Mouse (Mus musculus): Measurements from ENCODE around the gene Dab1. TPM values are rescaled to one million over a fixed set of nuclear protein-coding genes. Genes with fewer than 3 reads are reported as not detected.

Gene Dab1
- polyA plus RNA-seq, 1 experiment from 2014 or later, result 77.5 TPM

- Histone ChIP-seq H3K4me3 (ENCODE audit: low read length) (no peak overlapping the region), H3K36me3 (ENCODE audit: control insufficient read depth, insufficient read depth, low read length) (no peaks in the 10 kb centered on the region), H3K4me2 (ENCODE audit: low read length) (no peak overlapping the region), H3K27me3 (replicated peaks; ENCODE audit: control insufficient read depth, insufficient read depth, low read length) (no peaks in the 10 kb centered on the region), H3K9ac (ENCODE audit: low read depth, low read length) (no peak overlapping the region), H3K9me3 (ENCODE audit: control insufficient read depth, low read length) (no peaks in the 10 kb centered on the region), H3K4me1 (ENCODE audit: control insufficient read depth, insufficient read depth, low read depth, low read length) (no peaks in the 10 kb centered on the region; the same call in 1 of the 2 replicates), H3K27ac (ENCODE audit: low read depth, low read length) (no peak overlapping the region)
- WGBS, result 92% methylated on average over 2 of the region's 2 CpGs
- ATAC-seq, result no peak
Measured at GRCm38 (mm10) chr4:104418354-104418753, 799.2 kb downstream of the Dab1 start.

DNA sequence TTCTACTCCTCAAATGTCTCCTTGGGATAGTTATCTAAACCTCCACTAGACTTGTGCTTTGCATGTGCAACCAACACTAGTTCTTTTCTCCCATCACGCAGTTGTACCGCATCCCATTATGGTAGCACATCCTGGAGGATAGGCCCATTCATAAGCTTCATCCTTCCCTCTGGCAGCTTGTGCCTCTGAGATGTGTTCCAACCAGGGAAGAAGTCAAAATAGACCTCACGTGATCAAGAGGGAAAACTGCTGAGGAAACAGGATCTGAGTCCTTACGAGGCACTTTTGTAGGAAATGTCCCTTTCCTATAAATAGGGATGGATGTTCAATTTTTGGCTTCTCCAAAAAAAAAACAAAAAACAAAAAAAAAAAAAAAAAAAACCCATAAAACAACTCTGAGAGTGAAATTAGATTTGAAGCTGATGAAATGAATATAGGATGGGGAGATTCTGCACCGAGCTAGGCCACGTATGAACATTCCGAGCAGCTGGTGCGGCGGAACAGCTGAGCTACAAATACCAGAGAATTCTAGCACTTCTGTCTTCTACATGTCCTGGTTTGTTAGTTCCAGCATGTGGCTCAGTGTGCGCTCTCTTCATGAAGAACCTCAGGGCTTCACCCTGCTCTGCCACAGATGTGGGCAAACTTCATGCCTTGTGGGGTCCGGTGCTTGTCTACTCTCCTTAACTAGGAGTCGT, 802.0 kb downstream of the Dab1 start:
- Histone ChIP-seq H3K27ac (ENCODE audit: low read depth, low read length) (no peak overlapping the region), H3K4me2 (ENCODE audit: low read length) (no peak overlapping the region), H3K4me3 (ENCODE audit: low read length) (no peak overlapping the region), H3K9ac (ENCODE audit: low read depth, low read length) (no peak overlapping the region), H3K36me3 (ENCODE audit: control insufficient read depth, insufficient read depth, low read length) (no peaks in the 10 kb centered on the region), H3K27me3 (replicated peaks; ENCODE audit: control insufficient read depth, insufficient read depth, low read length) (no peaks in the 10 kb centered on the region), H3K9me3 (ENCODE audit: control insufficient read depth, low read length) (no peaks in the 10 kb centered on the region), H3K4me1 (ENCODE audit: control insufficient read depth, insufficient read depth, low read depth, low read length) (no peaks in the 10 kb centered on the region)
- ATAC-seq, result no peak
- 94% methylated on average over 12 of the region's 12 CpGs for WGBS

- Histone ChIP-seq H3K4me1 (ENCODE audit: control insufficient read depth, insufficient read depth, low read depth, low read length) (peaks cover 7% of the 10 kb centered on the region), H3K27me3 (replicated peaks; ENCODE audit: control insufficient read depth, insufficient read depth, low read length) (no peaks in the 10 kb centered on the region), H3K4me2 (ENCODE audit: low read length) (no peak overlapping the region), H3K4me3 (ENCODE audit: low read length) (no peak overlapping the region), H3K36me3 (ENCODE audit: control insufficient read depth, insufficient read depth, low read length) (no peaks in the 10 kb centered on the region), H3K27ac (ENCODE audit: low read depth, low read length) (no peak overlapping the region), H3K9me3 (ENCODE audit: control insufficient read depth, low read length) (no peaks in the 10 kb centered on the region), H3K9ac (ENCODE audit: low read depth, low read length) (no peak overlapping the region)
- WGBS, result 93% methylated on average over 7 of the region's 7 CpGs
- ATAC-seq, result no peak
Measured at GRCm38 (mm10) chr4:104429127-104429526, 810.0 kb downstream of the Dab1 start.

GRCm38 (mm10) chr4:104431231-104431855, 812.2 kb downstream of the Dab1 start:
- Histone ChIP-seq H3K9ac (ENCODE audit: low read depth, low read length) (no peak overlapping the region), H3K4me3 (ENCODE audit: low read length) (no peak overlapping the region), H3K4me1 (ENCODE audit: control insufficient read depth, insufficient read depth, low read depth, low read length) (peaks cover 9% of the 10 kb centered on the region), H3K27ac (ENCODE audit: low read depth, low read length) (no peak overlapping the region), H3K36me3 (ENCODE audit: control insufficient read depth, insufficient read depth, low read length) (no peaks in the 10 kb centered on the region), H3K9me3 (ENCODE audit: control insufficient read depth, low read length) (no peaks in the 10 kb centered on the region), H3K27me3 (replicated peaks; ENCODE audit: control insufficient read depth, insufficient read depth, low read length) (no peaks in the 10 kb centered on the region), H3K4me2 (ENCODE audit: low read length) (no peak overlapping the region)
- 46% methylated on average over 7 of the region's 7 CpGs for WGBS
- no peak for ATAC-seq

- 78% methylated on average over 11 of the region's 11 CpGs for WGBS
- Histone ChIP-seq H3K4me2 (ENCODE audit: low read length) (no peak overlapping the region), H3K4me1 (ENCODE audit: control insufficient read depth, insufficient read depth, low read depth, low read length) (peaks cover 9% of the 10 kb centered on the region), H3K4me3 (ENCODE audit: low read length) (no peak overlapping the region), H3K27me3 (replicated peaks; ENCODE audit: control insufficient read depth, insufficient read depth, low read length) (no peaks in the 10 kb centered on the region), H3K27ac (ENCODE audit: low read depth, low read length) (0 out of 2 replicates have a peak overlapping the region, but pooled peaks have one; percentile 24), H3K9me3 (ENCODE audit: control insufficient read depth, low read length) (no peaks in the 10 kb centered on the region), H3K9ac (ENCODE audit: low read depth, low read length) (no peak overlapping the region), H3K36me3 (ENCODE audit: control insufficient read depth, insufficient read depth, low read length) (no peaks in the 10 kb centered on the region)
- ATAC-seq, result no peak
Measured at GRCm38 (mm10) chr4:104432150-104432549, 813.0 kb downstream of the Dab1 start.

GRCm38 (mm10) chr4:104435736-104436135, 816.6 kb downstream of the Dab1 start:
- Histone ChIP-seq H3K4me1 (ENCODE audit: control insufficient read depth, insufficient read depth, low read depth, low read length) (peaks cover 12% of the 10 kb centered on the region), H3K9me3 (ENCODE audit: control insufficient read depth, low read length) (no peaks in the 10 kb centered on the region), H3K9ac (ENCODE audit: low read depth, low read length) (no peak overlapping the region), H3K4me2 (ENCODE audit: low read length) (no peak overlapping the region), H3K4me3 (ENCODE audit: low read length) (no peak overlapping the region), H3K27ac (ENCODE audit: low read depth, low read length) (no peak overlapping the region), H3K27me3 (replicated peaks; ENCODE audit: control insufficient read depth, insufficient read depth, low read length) (no peaks in the 10 kb centered on the region), H3K36me3 (ENCODE audit: control insufficient read depth, insufficient read depth, low read length) (no peaks in the 10 kb centered on the region)
- no peak for ATAC-seq
- 83% methylated on average over 5 of the region's 5 CpGs for WGBS

- Histone ChIP-seq H3K36me3 (ENCODE audit: control insufficient read depth, insufficient read depth, low read length) (no peaks in the 10 kb centered on the region), H3K4me3 (ENCODE audit: low read length) (no peak overlapping the region), H3K4me2 (ENCODE audit: low read length) (no peak overlapping the region), H3K9ac (ENCODE audit: low read depth, low read length) (no peak overlapping the region), H3K4me1 (ENCODE audit: control insufficient read depth, insufficient read depth, low read depth, low read length) (peaks cover 12% of the 10 kb centered on the region; the same call in 1 of the 2 replicates), H3K27me3 (replicated peaks; ENCODE audit: control insufficient read depth, insufficient read depth, low read length) (no peaks in the 10 kb centered on the region), H3K9me3 (ENCODE audit: control insufficient read depth, low read length) (no peaks in the 10 kb centered on the region), H3K27ac (ENCODE audit: low read depth, low read length) (no peak overlapping the region)
- no peak for ATAC-seq
- 89% methylated on average over 4 of the region's 4 CpGs for WGBS
Measured at GRCm38 (mm10) chr4:104436411-104436810, 817.3 kb downstream of the Dab1 start.

DNA sequence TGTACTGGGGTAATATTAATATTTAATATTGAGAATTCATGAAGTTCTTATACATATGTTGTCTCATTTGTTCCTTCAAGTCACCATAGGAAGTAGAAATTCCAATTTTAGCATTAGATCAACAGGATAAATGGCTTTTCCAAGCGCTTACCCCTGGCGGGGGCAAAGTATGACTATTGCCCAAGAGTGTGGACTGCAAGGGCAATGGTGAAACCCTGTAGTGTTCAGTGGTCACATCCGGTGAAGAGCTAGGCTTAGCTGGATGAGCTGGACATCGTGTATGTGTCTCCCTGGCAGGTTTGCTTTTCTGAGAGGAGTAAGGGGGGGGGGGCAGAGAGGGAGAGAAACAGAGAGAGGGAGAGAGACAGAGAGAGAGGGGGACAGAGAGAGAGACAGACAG, 819.6 kb downstream of the Dab1 start:
- H3K4me3 ChIP-seq (ENCODE audit: low read length), result no peak overlapping the region
- no peak overlapping the region for H3K9ac ChIP-seq (ENCODE audit: low read depth, low read length)
- H3K36me3 ChIP-seq (ENCODE audit: control insufficient read depth, insufficient read depth, low read length), result no peaks in the 10 kb centered on the region
- no peaks in the 10 kb centered on the region for H3K9me3 ChIP-seq (ENCODE audit: control insufficient read depth, low read length)
- no peaks in the 10 kb centered on the region for H3K27me3 ChIP-seq (replicated peaks; ENCODE audit: control insufficient read depth, insufficient read depth, low read length)
- H3K27ac ChIP-seq (ENCODE audit: low read depth, low read length), result no peak overlapping the region
- WGBS, result 92% methylated on average over 4 of the region's 4 CpGs
- no peak for ATAC-seq
- H3K4me2 ChIP-seq (ENCODE audit: low read length), result no peak overlapping the region
- peaks cover 12% of the 10 kb centered on the region for H3K4me1 ChIP-seq (ENCODE audit: control insufficient read depth, insufficient read depth, low read depth, low read length)

- Histone ChIP-seq H3K27ac (ENCODE audit: low read depth, low read length) (no peak overlapping the region), H3K4me2 (ENCODE audit: low read length) (no peak overlapping the region), H3K9ac (ENCODE audit: low read depth, low read length) (no peak overlapping the region), H3K4me3 (ENCODE audit: low read length) (no peak overlapping the region), H3K36me3 (ENCODE audit: control insufficient read depth, insufficient read depth, low read length) (no peaks in the 10 kb centered on the region), H3K4me1 (ENCODE audit: control insufficient read depth, insufficient read depth, low read depth, low read length) (peaks cover 10% of the 10 kb centered on the region), H3K27me3 (replicated peaks; ENCODE audit: control insufficient read depth, insufficient read depth, low read length) (no peaks in the 10 kb centered on the region), H3K9me3 (ENCODE audit: control insufficient read depth, low read length) (no peaks in the 10 kb centered on the region)
- 66% methylated on average over 3 of the region's 3 CpGs for WGBS
- no peak for ATAC-seq
Measured at GRCm38 (mm10) chr4:104439641-104440040, 820.5 kb downstream of the Dab1 start.
